Mouse (Mus musculus): ENCODE data around the gene Naa20.

GRCm38 (mm10) chr2:145866238-145866637 is 35.7 kb upstream of the Naa20 start:
- TF ChIP-seq CTCF (IDR thresholded peaks at IDR 0.05; ENCODE audit: low read depth, low read length): no peak
- TF ChIP-seq POLR2A (IDR thresholded peaks at IDR 0.05; ENCODE audit: borderline replicate concordance, low read depth, low read length): no peak
